Mouse (Mus musculus) pancreas, adult 10 weeks (tissue): ENCODE data around the gene Gpr137. TPM values are rescaled to one million over a fixed set of nuclear protein-coding genes. Genes with fewer than 3 reads are reported as not detected.

Experiments used
- polyA plus RNA-seq: library from polyadenylated mRNA; stranded (reverse); fragments of 350-450 nt; fragmentation: Illumina TruSeq; extraction: RNeasy Lipid Tissue Mini Kit (QIAGEN cat#74804); gene quantifications from one replicate; pipeline ENCODE4 v1.2.3, GENCODE M21; 2015; ENCODE audit warnings: low read depth, low replicate concordance; ENCODE audit not compliant: insufficient read depth

Gpr137 gene
- polyA plus RNA-seq, result 29.3 TPM

GRCm38 (mm10) chr19:6942249-6942691 lies at the start of gene Gpr137:
Gene Gpr137, minus strand, starts transcription at chr19:6942480.

GRCm38 (mm10) chr19:6987061-6987903 lies 45.0 kb upstream of the Gpr137 start, which contains the start of gene Vegfb:
Gene Vegfb, minus strand, starts transcription at chr19:6987651.

DNA sequence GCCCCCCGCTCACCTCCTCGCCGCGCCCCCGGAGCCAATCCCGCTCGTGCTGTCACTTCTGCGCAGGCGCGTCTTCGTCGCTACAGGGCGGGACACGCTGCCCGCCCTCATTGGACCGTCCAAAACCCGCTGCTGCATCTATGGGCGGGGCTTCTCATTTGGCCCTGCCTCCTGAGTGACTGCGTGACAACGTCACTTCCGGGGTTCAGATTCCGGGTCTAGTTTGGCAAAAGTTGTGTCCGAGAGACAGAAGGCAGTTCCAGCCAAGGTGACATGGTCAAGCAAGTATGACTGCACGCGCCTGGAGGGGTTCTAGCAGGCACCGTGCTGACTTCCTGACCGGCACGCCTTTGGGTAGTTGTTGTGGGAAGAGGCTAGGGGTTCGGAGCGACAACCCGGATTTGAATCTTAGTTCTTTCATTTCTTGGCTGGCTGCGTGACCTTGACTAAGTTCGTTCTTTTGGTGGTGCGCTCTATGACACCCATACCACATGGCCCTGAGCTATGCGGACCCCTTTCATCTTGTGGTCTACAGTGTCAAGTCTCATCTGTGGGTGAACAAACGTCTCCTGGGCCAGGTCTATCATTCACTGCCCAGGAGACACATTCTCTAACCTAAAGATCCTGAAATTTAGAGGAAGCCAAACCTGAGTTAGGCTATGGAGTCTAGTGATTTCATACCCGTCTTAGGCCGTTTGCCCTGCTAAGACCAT lies 38.3 kb upstream of the Gpr137 start, which contains the start of gene Fkbp2:
TSS of gene Fkbp2 (minus strand) at position 121 of the 713 bp plus-strand sequence.

GRCm38 (mm10) chr19:6975537-6976521 lies 33.5 kb upstream of the Gpr137 start, which contains the start of gene Plcb3:
Gene Plcb3, minus strand, starts transcription at chr19:6976470.

GRCm38 (mm10) chr19:6974211-6975205 lies 32.2 kb upstream of the Gpr137 start, which contains the start of gene Ppp1r14b:
Gene Ppp1r14b, plus strand, starts transcription at chr19:6974968.

GRCm38 (mm10) chr19:6941372-6942248 lies 670 bp downstream of the Gpr137 start, which contains the start of gene Bad:
Gene Bad, plus strand, starts transcription at chr19:6941861.

GRCm38 (mm10) chr19:6934195-6934977 lies 7.9 kb downstream of the Gpr137 start, which contains the start of gene Kcnk4:
Gene Kcnk4, minus strand, starts transcription at chr19:6934515.

GRCm38 (mm10) chr19:6925307-6925573 lies 17.0 kb downstream of the Gpr137 start, which contains the start of gene Catsperz:
Gene Catsperz, minus strand, starts transcription at chr19:6925380.

GRCm38 (mm10) chr19:6921647-6922567 lies 20.4 kb downstream of the Gpr137 start, which contains the start of gene Esrra:
Gene Esrra, minus strand, starts transcription at chr19:6921813.

DNA sequence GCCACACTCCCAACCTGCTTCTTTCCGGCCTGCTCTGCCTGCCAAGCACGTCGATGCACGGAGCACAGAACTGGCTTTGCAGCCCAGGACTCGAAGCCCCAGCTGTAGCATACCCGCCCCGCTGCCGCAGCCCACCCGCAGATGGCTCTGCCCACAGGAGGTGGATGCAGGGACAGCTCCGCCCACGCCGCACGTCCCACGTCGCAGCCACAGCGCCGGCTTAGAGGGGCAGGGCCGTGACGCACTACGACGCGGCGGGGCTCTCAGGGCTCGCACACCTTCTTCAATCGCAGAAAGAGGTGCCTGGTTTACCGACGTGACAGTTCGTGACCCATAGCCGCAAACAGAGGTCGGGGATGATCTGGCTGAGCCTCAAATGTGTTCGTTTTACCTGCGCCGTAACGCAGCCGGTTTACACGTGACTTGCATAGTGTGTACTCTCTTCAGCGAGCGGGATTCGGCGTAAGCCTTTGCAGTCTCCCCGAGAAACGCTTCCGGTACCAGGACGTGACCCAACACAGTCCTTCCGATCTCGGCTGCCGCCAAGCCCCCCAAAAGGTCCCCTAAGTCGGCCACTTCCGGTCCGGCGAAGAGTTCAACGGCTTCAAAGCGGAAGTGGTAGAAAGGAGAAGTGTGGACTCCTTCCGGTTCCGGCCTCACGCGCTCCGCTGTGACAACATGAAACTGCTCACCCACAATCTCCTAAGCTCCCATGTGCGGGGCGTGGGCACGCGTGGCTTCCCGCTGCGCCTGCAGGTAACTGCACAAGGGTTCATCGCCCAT lies 32.6 kb downstream of the Gpr137 start, which contains the start of the genes Trmt112 and Prdx5:
TSS of gene Trmt112 (plus strand) at position 192 of the 783 bp plus-strand sequence.
TSS of gene Prdx5 (minus strand) at position 600 of the 783 bp plus-strand sequence.

Other genes starting within 250 kb of the Gpr137 start
- 5.0 TPM for gene Rps6ka4, start 101.8 kb downstream of the Gpr137 start, polyA plus RNA-seq
- 1.2 TPM for gene Ccdc88b, start 84.3 kb downstream of the Gpr137 start, polyA plus RNA-seq
- 23.1 TPM for gene Trmt112, start 32.8 kb downstream of the Gpr137 start, polyA plus RNA-seq
- 34.0 TPM for gene Prdx5, start 32.4 kb downstream of the Gpr137 start, polyA plus RNA-seq
- 7.1 TPM for gene Esrra, start 20.7 kb downstream of the Gpr137 start, polyA plus RNA-seq
- gene Catsperz, start 17.1 kb downstream of the Gpr137 start, polyA plus RNA-seq, result not detected
- not detected for gene Kcnk4, start 8.0 kb downstream of the Gpr137 start, polyA plus RNA-seq
- gene Bad, start 619 bp downstream of the Gpr137 start, polyA plus RNA-seq, result 7.5 TPM
- gene Ppp1r14b, start 32.5 kb upstream of the Gpr137 start, polyA plus RNA-seq, result 50.5 TPM
- 13.1 TPM for gene Plcb3, start 34.0 kb upstream of the Gpr137 start, polyA plus RNA-seq
- gene Fkbp2, start 38.0 kb upstream of the Gpr137 start, polyA plus RNA-seq, result 89.4 TPM
- 14.7 TPM for gene Vegfb, start 45.2 kb upstream of the Gpr137 start, polyA plus RNA-seq
- 15.7 TPM for gene Dnajc4, start 50.1 kb upstream of the Gpr137 start, polyA plus RNA-seq
- gene Nudt22, start 53.6 kb upstream of the Gpr137 start, polyA plus RNA-seq, result 47.9 TPM
- gene Trpt1, start 53.7 kb upstream of the Gpr137 start, polyA plus RNA-seq, result 6.4 TPM
- 2.3 TPM for gene Fermt3, start 77.0 kb upstream of the Gpr137 start, polyA plus RNA-seq
- 15.0 TPM for gene Stip1, start 97.5 kb upstream of the Gpr137 start, polyA plus RNA-seq
- 9.8 TPM for gene Macrod1, start 114.3 kb upstream of the Gpr137 start, polyA plus RNA-seq
- gene Flrt1, start 163.2 kb upstream of the Gpr137 start, polyA plus RNA-seq, result 0.54 TPM